Mouse (Mus musculus) heart, postnatal 0 days (tissue): ENCODE measurements around the gene Klhdc10.

Source experiments
- CTCF ChIP-seq: IDR thresholded peaks from 2 replicates; pipeline ENCODE4 v1.5.1; 2016; ENCODE audit warnings: antibody characterized with exemption, control low read depth, low read depth
- EP300 ChIP-seq: IDR thresholded peaks from 2 replicates; pipeline ENCODE4 v1.6.1; 2016; ENCODE audit warnings: antibody characterized with exemption, low read depth

GRCm38 (mm10) chr6:30416126-30416525, 14.5 kb downstream of the Klhdc10 start:
- TF ChIP-seq CTCF = peak; percentile 5; the same call in 1 of the 2 replicates
- TF ChIP-seq EP300 = no peak
